Mouse (Mus musculus): Measurements from ENCODE around the gene Stk24. TPM values are rescaled to one million over a fixed set of nuclear protein-coding genes. Genes with fewer than 3 reads are reported as not detected.

Stk24 gene
- polyA plus RNA-seq, 1 experiment from 2014 or later: 47.9 TPM

DNA sequence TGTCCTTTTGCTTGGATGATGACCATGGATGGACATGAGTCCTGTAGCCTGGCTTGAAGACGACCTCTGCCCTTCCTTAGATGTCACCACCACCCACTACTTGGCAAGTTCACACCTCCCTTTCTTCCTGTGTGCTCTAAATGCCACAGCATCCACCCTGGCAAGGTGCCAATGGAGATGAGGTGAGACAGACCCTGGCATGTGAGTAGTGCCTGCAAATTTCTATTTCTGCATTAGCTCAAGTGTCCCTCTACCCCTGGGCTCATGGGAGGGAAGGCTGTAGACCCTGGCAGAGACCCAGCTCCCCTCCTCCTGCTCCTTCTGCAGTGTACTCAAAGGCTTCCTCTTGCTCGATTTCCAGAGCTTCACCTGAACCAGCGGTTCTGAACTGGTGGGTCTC lies 64.9 kb downstream of the Stk24 start:
- H3K27me3 ChIP-seq (ENCODE audit: control insufficient read depth, insufficient read depth, low read length): no peaks in the 10 kb centered on the region
- H3K36me3 ChIP-seq (replicated peaks; ENCODE audit: control insufficient read depth, insufficient read depth, low read depth, low read length): no peaks in the 10 kb centered on the region
- ATAC-seq (replicated peaks; ENCODE audit: insufficient number of reproducible peaks, low FRiP score, low TSS enrichment, low read depth) (no peak), DNase-seq (ENCODE audit: low spot score) (no peak)
- WGBS: 79% methylated on average over 3 of the region's 3 CpGs
- H3K9me3 ChIP-seq (replicated peaks; ENCODE audit: control insufficient read depth, low read length): no peaks in the 10 kb centered on the region
- H3K4me3 ChIP-seq (ENCODE audit: low read depth, low read length): no peak overlapping the region
- H3K9ac ChIP-seq (replicated peaks; ENCODE audit: low read length): no peak overlapping the region
- no peak overlapping the region for H3K4me2 ChIP-seq (ENCODE audit: low read depth, low read length)
- H3K27ac ChIP-seq (replicated peaks; ENCODE audit: low read depth, low read length): no peak overlapping the region
- H3K4me1 ChIP-seq (ENCODE audit: control insufficient read depth, insufficient read depth, low read length): no peaks in the 10 kb centered on the region; the same call in 1 of the 2 replicates

DNA sequence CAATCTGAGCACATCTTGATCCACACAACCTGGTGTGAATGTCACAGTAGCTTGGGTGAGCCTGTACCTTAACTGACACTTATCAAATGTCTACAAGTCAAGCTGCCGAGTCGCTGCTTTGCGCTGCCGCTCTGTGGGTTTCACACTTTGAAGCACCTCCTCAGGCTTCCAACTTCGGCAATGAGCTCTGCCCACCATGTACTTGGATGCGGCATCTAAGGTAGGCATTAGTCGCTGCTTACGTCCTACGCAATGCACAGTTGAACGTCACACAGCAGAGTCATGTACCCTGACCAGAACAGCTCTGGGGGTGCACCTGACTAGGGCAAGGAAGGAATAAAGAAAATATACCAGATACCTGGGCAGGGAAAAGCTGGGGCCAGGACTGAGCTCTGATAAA lies 66.5 kb downstream of the Stk24 start:
- Histone ChIP-seq H3K4me3 (ENCODE audit: low read depth, low read length) (no peak overlapping the region), H3K4me1 (ENCODE audit: control insufficient read depth, insufficient read depth, low read length) (no peaks in the 10 kb centered on the region; the same call in 1 of the 2 replicates), H3K9me3 (replicated peaks; ENCODE audit: control insufficient read depth, low read length) (no peaks in the 10 kb centered on the region), H3K27me3 (ENCODE audit: control insufficient read depth, insufficient read depth, low read length) (no peaks in the 10 kb centered on the region), H3K36me3 (replicated peaks; ENCODE audit: control insufficient read depth, insufficient read depth, low read depth, low read length) (no peaks in the 10 kb centered on the region), H3K27ac (replicated peaks; ENCODE audit: low read depth, low read length) (no peak overlapping the region), H3K9ac (replicated peaks; ENCODE audit: low read length) (no peak overlapping the region), H3K4me2 (ENCODE audit: low read depth, low read length) (no peak overlapping the region)
- WGBS: 93% methylated on average over 10 of the region's 10 CpGs
- DNase-seq (ENCODE audit: low spot score) (no peak), ATAC-seq (replicated peaks; ENCODE audit: insufficient number of reproducible peaks, low FRiP score, low TSS enrichment, low read depth) (no peak)

DNA sequence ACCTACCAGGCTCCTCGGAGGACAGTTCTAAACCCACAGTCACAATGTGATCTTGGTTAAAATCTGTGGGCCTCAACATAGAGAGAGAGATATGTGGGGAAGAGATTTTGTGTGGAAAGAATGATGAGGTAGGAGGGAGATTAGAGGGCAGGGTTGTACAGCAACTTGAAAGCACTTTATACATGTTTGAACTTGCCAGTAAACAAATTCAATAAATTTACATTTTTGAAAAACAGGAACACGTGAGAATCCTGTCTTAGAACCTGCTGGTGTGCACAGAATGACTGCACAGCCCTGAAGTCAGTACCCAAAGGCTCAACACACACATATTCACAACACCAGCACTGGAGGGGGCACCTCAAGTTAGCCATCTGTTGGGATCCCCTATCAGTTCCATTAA lies 68.7 kb downstream of the Stk24 start:
- WGBS: 79% methylated on average over 2 of the region's 2 CpGs
- no peaks in the 10 kb centered on the region; the same call in 1 of the 2 replicates for H3K4me1 ChIP-seq (ENCODE audit: control insufficient read depth, insufficient read depth, low read length)
- ATAC-seq (replicated peaks; ENCODE audit: insufficient number of reproducible peaks, low FRiP score, low TSS enrichment, low read depth) (no peak), DNase-seq (ENCODE audit: low spot score) (no peak)
- H3K9me3 ChIP-seq (replicated peaks; ENCODE audit: control insufficient read depth, low read length): no peaks in the 10 kb centered on the region
- no peaks in the 10 kb centered on the region for H3K36me3 ChIP-seq (replicated peaks; ENCODE audit: control insufficient read depth, insufficient read depth, low read depth, low read length)
- no peak overlapping the region for H3K27ac ChIP-seq (replicated peaks; ENCODE audit: low read depth, low read length)
- no peaks in the 10 kb centered on the region for H3K27me3 ChIP-seq (ENCODE audit: control insufficient read depth, insufficient read depth, low read length)
- no peak overlapping the region for H3K4me2 ChIP-seq (ENCODE audit: low read depth, low read length)
- no peak overlapping the region for H3K4me3 ChIP-seq (ENCODE audit: low read depth, low read length)
- H3K9ac ChIP-seq (replicated peaks; ENCODE audit: low read length): no peak overlapping the region

DNA sequence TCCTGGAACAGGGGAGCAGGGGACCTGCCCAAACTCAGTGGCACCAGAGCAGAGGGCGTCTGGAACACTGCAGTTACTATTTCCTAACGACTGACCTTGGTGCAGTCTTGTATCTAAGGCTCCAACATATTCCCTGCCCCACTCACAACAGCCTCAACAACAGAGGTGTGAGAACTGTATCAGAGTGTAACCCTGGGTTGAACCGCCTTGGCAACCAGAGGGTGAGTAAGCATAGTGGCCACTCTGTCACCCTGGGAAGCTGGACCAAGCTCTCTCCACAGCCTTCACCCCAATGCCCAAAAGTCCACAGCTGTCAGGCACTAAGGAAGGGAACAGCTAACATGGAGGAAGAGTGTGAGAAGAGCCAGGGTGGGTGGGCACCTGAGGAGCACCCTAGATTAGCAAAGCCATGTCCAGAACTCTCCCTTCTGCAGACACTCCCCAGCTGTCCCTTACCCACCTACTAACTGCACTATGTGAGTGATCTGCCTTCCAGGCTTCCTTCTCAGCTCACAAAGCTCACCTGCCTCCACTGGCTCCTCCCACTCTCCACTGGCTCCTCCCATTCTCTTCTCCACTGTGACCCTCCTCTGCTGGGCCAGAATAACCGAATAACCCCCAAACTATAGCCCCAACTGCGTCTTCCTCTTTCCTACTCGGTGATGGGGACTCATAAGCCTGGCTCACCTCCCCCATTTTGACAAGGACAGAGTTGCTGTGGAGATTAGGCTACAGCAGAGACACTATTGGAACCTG lies 69.3 kb downstream of the Stk24 start:
- Histone ChIP-seq H3K9me3 (replicated peaks; ENCODE audit: control insufficient read depth, low read length) (no peaks in the 10 kb centered on the region), H3K9ac (replicated peaks; ENCODE audit: low read length) (no peak overlapping the region), H3K27me3 (ENCODE audit: control insufficient read depth, insufficient read depth, low read length) (no peaks in the 10 kb centered on the region), H3K36me3 (replicated peaks; ENCODE audit: control insufficient read depth, insufficient read depth, low read depth, low read length) (no peaks in the 10 kb centered on the region), H3K4me2 (ENCODE audit: low read depth, low read length) (no peak overlapping the region), H3K4me3 (ENCODE audit: low read depth, low read length) (no peak overlapping the region), H3K27ac (replicated peaks; ENCODE audit: low read depth, low read length) (no peak overlapping the region), H3K4me1 (ENCODE audit: control insufficient read depth, insufficient read depth, low read length) (no peaks in the 10 kb centered on the region; the same call in 1 of the 2 replicates)
- ATAC-seq (replicated peaks; ENCODE audit: insufficient number of reproducible peaks, low FRiP score, low TSS enrichment, low read depth): no peak; the same call in 1 of the 2 replicates
- no peak for DNase-seq (ENCODE audit: low spot score)
- WGBS: 87% methylated on average over 6 of the region's 6 CpGs

GRCm38 (mm10) chr14:121309909-121310308 lies 69.9 kb downstream of the Stk24 start:
- H3K4me2 ChIP-seq (ENCODE audit: low read depth, low read length): no peak overlapping the region

GRCm38 (mm10) chr14:121305316-121306064 lies 74.3 kb downstream of the Stk24 start:
- WGBS: 76% methylated on average over 8 of the region's 8 CpGs
- no peak overlapping the region for H3K4me3 ChIP-seq (ENCODE audit: low read depth, low read length)
- no peak overlapping the region for H3K4me2 ChIP-seq (ENCODE audit: low read depth, low read length)
- H3K4me1 ChIP-seq (ENCODE audit: control insufficient read depth, insufficient read depth, low read length): no peaks in the 10 kb centered on the region
- no peak overlapping the region for H3K9ac ChIP-seq (replicated peaks; ENCODE audit: low read length)
- ATAC-seq (replicated peaks; ENCODE audit: insufficient number of reproducible peaks, low FRiP score, low TSS enrichment, low read depth) (no peak), DNase-seq (ENCODE audit: low spot score) (no peak)
- H3K27me3 ChIP-seq (ENCODE audit: control insufficient read depth, insufficient read depth, low read length): no peaks in the 10 kb centered on the region
- no peak overlapping the region for H3K27ac ChIP-seq (replicated peaks; ENCODE audit: low read depth, low read length)
- no peaks in the 10 kb centered on the region for H3K36me3 ChIP-seq (replicated peaks; ENCODE audit: control insufficient read depth, insufficient read depth, low read depth, low read length)
- H3K9me3 ChIP-seq (replicated peaks; ENCODE audit: control insufficient read depth, low read length): no peaks in the 10 kb centered on the region

More at GRCm38 (mm10) chr14:121309909-121310308, 69.9 kb downstream of the Stk24 start:
- Histone ChIP-seq H3K36me3 (replicated peaks; ENCODE audit: control insufficient read depth, insufficient read depth, low read depth, low read length) (no peaks in the 10 kb centered on the region), H3K9me3 (replicated peaks; ENCODE audit: control insufficient read depth, low read length) (no peaks in the 10 kb centered on the region), H3K27me3 (ENCODE audit: control insufficient read depth, insufficient read depth, low read length) (no peaks in the 10 kb centered on the region), H3K27ac (replicated peaks; ENCODE audit: low read depth, low read length) (no peak overlapping the region), H3K4me3 (ENCODE audit: low read depth, low read length) (no peak overlapping the region), H3K9ac (replicated peaks; ENCODE audit: low read length) (no peak overlapping the region), H3K4me1 (ENCODE audit: control insufficient read depth, insufficient read depth, low read length) (no peaks in the 10 kb centered on the region; the same call in 1 of the 2 replicates)
- 65% methylated on average over 3 of the region's 3 CpGs for WGBS
- ATAC-seq (replicated peaks; ENCODE audit: insufficient number of reproducible peaks, low FRiP score, low TSS enrichment, low read depth): no peak
- no peak for DNase-seq (ENCODE audit: low spot score)

- H3K27me3 ChIP-seq (ENCODE audit: control insufficient read depth, insufficient read depth, low read length): no peaks in the 10 kb centered on the region
- H3K9ac ChIP-seq (replicated peaks; ENCODE audit: low read length): no peak overlapping the region
- no peak for ATAC-seq (replicated peaks; ENCODE audit: insufficient number of reproducible peaks, low FRiP score, low TSS enrichment, low read depth)
- H3K4me2 ChIP-seq (ENCODE audit: low read depth, low read length): no peak overlapping the region
- H3K27ac ChIP-seq (replicated peaks; ENCODE audit: low read depth, low read length): no peak overlapping the region
- no peaks in the 10 kb centered on the region for H3K4me1 ChIP-seq (ENCODE audit: control insufficient read depth, insufficient read depth, low read length)
- WGBS: 59% methylated on average over 7 of the region's 7 CpGs
- no peak overlapping the region for H3K4me3 ChIP-seq (ENCODE audit: low read depth, low read length)
- no peaks in the 10 kb centered on the region for H3K36me3 ChIP-seq (replicated peaks; ENCODE audit: control insufficient read depth, insufficient read depth, low read depth, low read length)
- DNase-seq (ENCODE audit: low spot score): no peak
- H3K9me3 ChIP-seq (replicated peaks; ENCODE audit: control insufficient read depth, low read length): no peaks in the 10 kb centered on the region
These were observed 75.3 kb downstream of the Stk24 start for GRCm38 (mm10) chr14:121304523-121304922.

GRCm38 (mm10) chr14:121299093-121299492 lies 80.7 kb downstream of the Stk24 start:
- H3K9ac ChIP-seq (replicated peaks; ENCODE audit: low read length): no peak overlapping the region
- H3K4me1 ChIP-seq (ENCODE audit: control insufficient read depth, insufficient read depth, low read length): no peaks in the 10 kb centered on the region
- no peaks in the 10 kb centered on the region for H3K27me3 ChIP-seq (ENCODE audit: control insufficient read depth, insufficient read depth, low read length)
- 92% methylated on average over 9 of the region's 9 CpGs for WGBS
- no peak for ATAC-seq (replicated peaks; ENCODE audit: insufficient number of reproducible peaks, low FRiP score, low TSS enrichment, low read depth)
- H3K4me2 ChIP-seq (ENCODE audit: low read depth, low read length): no peak overlapping the region
- H3K36me3 ChIP-seq (replicated peaks; ENCODE audit: control insufficient read depth, insufficient read depth, low read depth, low read length): peaks cover 3% of the 10 kb centered on the region; the same call in 1 of the 2 replicates
- no peaks in the 10 kb centered on the region for H3K9me3 ChIP-seq (replicated peaks; ENCODE audit: control insufficient read depth, low read length)
- H3K27ac ChIP-seq (replicated peaks; ENCODE audit: low read depth, low read length): no peak overlapping the region
- H3K4me3 ChIP-seq (ENCODE audit: low read depth, low read length): no peak overlapping the region
- DNase-seq (ENCODE audit: low spot score): no peak

Data from embryonic facial prominence, embryonic 11.5 days (tissue).